Mouse (Mus musculus) stomach, embryonic 15.5 days (tissue): ENCODE data around the gene Slc4a1. TPM values are rescaled to one million over a fixed set of nuclear protein-coding genes. Genes with fewer than 3 reads are reported as not detected.

ENCODE experiments used
- ATAC-seq: fragments of 200-750 bp; cut with Nextera tagmentation; 2 replicates; pipeline ENCODE4 v1.8.0; 2017; ENCODE audit warnings: low read depth, moderate number of reproducible peaks, moderate TSS enrichment; ENCODE audit not compliant: insufficient read depth, low FRiP score
- H3K27ac ChIP-seq: fragments of 300-500 bp; sonication (generic); 2 replicates; pipeline ENCODE4 v1.5.1; 2015; ENCODE audit warnings: mild to moderate bottlenecking, inconsistent platforms
- H3K27me3 ChIP-seq: fragments of 300-500 bp; sonication (generic); replicated peaks from 2 replicates; pipeline ENCODE4 v1.6.1; 2015; ENCODE audit warnings: inconsistent platforms
- H3K36me3 ChIP-seq: fragments of 300-500 bp; sonication (generic); 2 replicates; pipeline ENCODE4 v1.6.1; 2015; ENCODE audit warnings: inconsistent platforms
- H3K4me1 ChIP-seq: fragments of 300-500 bp; sonication (generic); 2 replicates; pipeline ENCODE4 v1.6.1; 2015; ENCODE audit warnings: inconsistent platforms
- H3K4me2 ChIP-seq: fragments of 300-500 bp; sonication (generic); 2 replicates; pipeline ENCODE4 v1.6.1; 2015; ENCODE audit warnings: mild to moderate bottlenecking, inconsistent platforms
- H3K4me3 ChIP-seq: fragments of 300-500 bp; sonication (generic); replicated peaks from 2 replicates; pipeline ENCODE4 v1.5.1; 2015; ENCODE audit warnings: inconsistent platforms
- H3K9ac ChIP-seq: fragments of 300-500 bp; sonication (generic); 2 replicates; pipeline ENCODE4 v1.6.1; 2015; ENCODE audit warnings: inconsistent platforms
- H3K9me3 ChIP-seq: fragments of 300-500 bp; sonication (generic); 2 replicates; pipeline ENCODE4 v1.6.1; 2016; ENCODE audit warnings: inconsistent platforms
- whole genome bisulfite sequencing: fragments of 180-500 bp; shearing (Covaris S2); methylation state at CpG from one replicate; pipeline ENCODE4 v1.1.7; 2015; 5-methylcytosine and 5-hydroxymethylcytosine counted together
- polyA plus RNA-seq: library from polyadenylated mRNA; unstranded; fragments of >200 nt; fragmentation: Nextera tagmentation; extraction: Ambion mirVana; gene quantifications from 2 replicates; pipeline ENCODE4 v1.2.1, GENCODE M21; 2015

Slc4a1 gene
- polyA plus RNA-seq, 1 experiment from 2014 or later, result 68.8 TPM

DNA sequence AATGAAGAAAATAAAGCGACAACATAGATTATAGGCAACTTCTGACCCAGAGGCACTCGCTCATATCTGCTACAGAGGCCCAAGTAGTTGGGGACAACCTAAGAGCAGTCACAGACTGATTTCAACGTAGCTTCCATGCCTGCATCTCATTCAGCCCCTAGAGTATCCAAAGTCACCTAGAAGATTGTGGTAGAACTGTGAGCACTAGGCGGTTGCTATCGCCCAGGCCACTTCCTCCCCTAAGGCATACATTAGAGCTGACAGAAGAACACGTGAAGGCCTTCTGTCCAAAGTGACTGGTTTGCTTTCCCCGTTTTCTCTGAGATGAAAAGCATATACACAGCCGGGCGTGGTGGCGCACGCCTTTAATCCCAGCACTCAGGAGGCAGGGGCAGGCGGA lies 51.7 kb downstream of the Slc4a1 start:
- Histone ChIP-seq H3K4me1 (peaks cover 31% of the 10 kb centered on the region), H3K36me3 (peaks cover 21% of the 10 kb centered on the region), H3K4me3 (no peak overlapping the region), H3K27me3 (no peaks in the 10 kb centered on the region), H3K4me2 (no peak overlapping the region), H3K9me3 (no peaks in the 10 kb centered on the region), H3K27ac (no peak overlapping the region), H3K9ac (no peak overlapping the region)
- 81% methylated on average over 12 of the region's 12 CpGs for WGBS
- ATAC-seq, result no peak

DNA sequence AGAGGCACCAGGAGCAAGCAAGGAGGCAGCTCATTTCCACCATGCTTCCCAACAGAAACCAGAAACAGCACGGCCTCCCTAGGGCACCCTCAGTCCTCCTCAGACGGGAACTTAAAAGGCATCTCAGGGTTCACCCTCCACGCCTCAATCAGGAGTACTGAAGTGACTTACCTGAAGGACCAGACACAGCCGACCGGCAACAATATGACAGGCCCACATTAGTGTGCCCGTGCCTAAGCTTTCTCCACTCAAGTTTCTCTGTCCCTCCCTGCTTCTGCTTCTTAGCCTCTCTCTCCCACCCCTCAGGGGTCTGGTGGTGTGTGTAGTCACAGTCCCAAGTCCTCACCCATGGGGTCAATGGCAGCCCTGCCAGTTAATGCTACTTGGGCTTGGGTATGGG lies 53.4 kb downstream of the Slc4a1 start:
- Histone ChIP-seq H3K4me2 (no peak overlapping the region), H3K9ac (no peak overlapping the region), H3K9me3 (no peaks in the 10 kb centered on the region), H3K4me1 (peaks cover 36% of the 10 kb centered on the region), H3K4me3 (no peak overlapping the region), H3K36me3 (peaks cover 28% of the 10 kb centered on the region), H3K27ac (no peak overlapping the region), H3K27me3 (no peaks in the 10 kb centered on the region)
- ATAC-seq, result no peak
- 85% methylated on average over 6 of the region's 6 CpGs for WGBS

DNA sequence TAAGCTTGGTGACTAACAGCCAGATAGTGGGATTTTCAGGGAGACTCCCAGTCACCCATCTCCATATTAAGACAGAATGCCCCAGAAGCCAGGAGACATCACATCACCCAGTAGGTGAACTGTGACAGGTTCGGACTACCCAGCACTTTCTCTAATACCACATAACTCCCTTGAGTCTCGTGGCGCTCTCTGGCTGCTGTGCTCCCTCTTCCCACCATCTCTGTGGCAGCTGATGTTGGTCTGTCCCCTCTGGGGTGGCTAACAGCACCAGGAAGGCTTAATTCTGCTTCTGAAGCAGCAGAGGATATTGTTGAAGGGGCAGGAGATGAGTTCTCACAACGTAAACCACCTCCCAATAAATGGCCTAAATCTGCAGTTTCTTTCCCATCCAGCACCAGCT lies 54.0 kb downstream of the Slc4a1 start:
- ATAC-seq, result no peak
- WGBS, result 87% methylated on average over 4 of the region's 4 CpGs
- Histone ChIP-seq H3K4me1 (peaks cover 36% of the 10 kb centered on the region), H3K27me3 (no peaks in the 10 kb centered on the region), H3K9ac (no peak overlapping the region), H3K4me2 (no peak overlapping the region), H3K27ac (no peak overlapping the region), H3K4me3 (no peak overlapping the region), H3K9me3 (no peaks in the 10 kb centered on the region), H3K36me3 (peaks cover 34% of the 10 kb centered on the region)

DNA sequence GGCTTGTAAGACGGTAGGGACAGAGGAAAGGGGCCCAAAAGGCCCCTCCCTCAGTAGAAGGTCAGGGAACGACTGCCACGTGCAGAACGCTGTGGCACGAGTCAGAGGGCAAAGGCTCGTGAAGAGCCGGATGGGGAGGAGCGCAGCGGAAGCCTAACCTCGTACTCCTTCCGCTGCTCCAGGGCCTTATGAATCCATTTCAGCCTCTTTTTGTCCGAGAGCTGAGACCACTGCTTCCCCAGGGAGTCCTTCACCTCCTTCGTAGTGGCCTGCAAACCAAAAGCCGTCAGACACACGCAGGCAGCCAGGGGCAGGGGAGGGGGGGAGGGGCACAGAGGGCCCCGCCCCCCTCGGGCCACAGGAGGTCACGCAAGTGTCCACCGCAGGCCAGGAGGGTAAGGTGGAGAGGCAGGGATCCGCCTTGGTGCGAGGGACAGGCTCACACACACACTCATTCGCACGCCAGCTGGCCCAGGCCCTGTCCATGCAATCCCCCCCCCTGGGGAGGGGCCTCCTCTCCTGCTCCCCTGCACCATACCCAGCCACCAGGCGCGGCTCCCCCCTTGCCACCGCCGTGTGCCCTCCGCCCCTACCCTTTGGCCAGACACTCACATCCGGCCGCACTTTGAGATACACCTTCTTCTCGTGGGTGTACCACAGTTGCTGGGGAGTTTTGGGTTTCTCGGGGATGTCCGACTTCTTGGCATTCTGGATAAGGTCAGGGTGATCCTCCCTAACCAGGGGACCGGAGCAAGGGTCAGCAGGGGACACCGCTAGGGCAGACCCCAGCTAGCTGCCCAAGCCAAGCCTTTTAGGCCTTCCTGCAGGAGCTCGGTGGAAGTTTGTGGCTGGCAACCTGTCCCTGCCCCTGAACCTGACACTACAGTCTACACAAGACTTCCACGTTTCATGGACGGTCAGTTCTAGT lies 55.0 kb downstream of the Slc4a1 start:
- 45% methylated on average over 37 of the region's 38 CpGs for WGBS
- no peak overlapping the region for H3K27ac ChIP-seq

DNA sequence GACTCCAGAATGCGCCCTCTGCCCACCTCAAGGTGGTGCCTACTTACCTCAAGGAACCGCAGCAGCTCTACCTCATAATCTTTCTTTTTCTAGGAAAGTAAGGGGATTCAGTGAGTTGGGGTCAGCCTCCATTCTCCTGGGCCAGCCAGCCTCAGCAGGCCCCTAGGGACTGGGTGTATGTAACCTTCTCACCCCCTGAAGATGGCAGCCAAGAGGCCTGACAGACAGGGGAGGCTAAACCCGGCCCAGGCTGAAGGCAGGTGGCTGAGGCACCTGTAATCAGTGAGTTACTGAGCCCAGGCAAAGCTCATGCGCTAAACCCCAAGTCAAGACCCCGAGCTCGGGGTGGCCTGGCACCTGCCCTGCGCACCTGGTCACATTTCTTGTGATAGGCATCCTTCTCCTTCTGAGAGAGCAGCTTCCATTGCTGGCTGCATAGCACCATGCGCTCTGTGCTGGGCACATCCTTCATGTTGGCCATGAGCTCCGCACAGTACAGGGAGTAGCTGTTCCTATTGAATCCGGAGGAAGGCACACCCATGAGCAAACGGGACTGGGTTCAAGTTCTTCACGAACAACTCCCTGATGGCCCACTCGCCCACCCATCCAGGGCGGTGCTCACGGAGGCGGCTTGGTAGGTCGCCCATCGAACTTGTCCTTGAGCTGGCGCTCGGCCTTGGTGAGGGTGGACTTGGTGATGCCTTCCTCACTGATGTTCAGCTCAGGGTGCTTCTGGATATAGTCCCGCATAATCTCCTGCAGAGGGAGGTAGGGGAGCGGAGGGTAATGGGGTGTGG lies 56.0 kb downstream of the Slc4a1 start:
- H3K36me3 ChIP-seq, result peaks cover 45% of the 10 kb centered on the region
- peaks cover 28% of the 10 kb centered on the region for H3K4me1 ChIP-seq
- H3K9me3 ChIP-seq, result no peaks in the 10 kb centered on the region
- 0 out of 2 replicates have a peak overlapping the region, but pooled peaks have one; percentile 70 for H3K27ac ChIP-seq
- no peaks in the 10 kb centered on the region for H3K27me3 ChIP-seq
- no peak for ATAC-seq
- 0 out of 2 replicates have a peak overlapping the region, but pooled peaks have one; percentile 20 for H3K9ac ChIP-seq
- 84% methylated on average over 22 of the region's 22 CpGs for WGBS
- peak overlapping the region; percentile 72 for H3K4me2 ChIP-seq
- peak overlapping the region; percentile 44 for H3K4me3 ChIP-seq

More for the DNA sequence above, 55.0 kb downstream of the Slc4a1 start:
- no peak for ATAC-seq
- peaks cover 32% of the 10 kb centered on the region for H3K4me1 ChIP-seq
- H3K9me3 ChIP-seq, result no peaks in the 10 kb centered on the region
- H3K27me3 ChIP-seq, result no peaks in the 10 kb centered on the region
- peaks cover 43% of the 10 kb centered on the region for H3K36me3 ChIP-seq
- no peak overlapping the region for H3K9ac ChIP-seq
- H3K4me3 ChIP-seq, result 0 out of 2 replicates have a peak overlapping the region, but pooled peaks have one; percentile 7
- H3K4me2 ChIP-seq, result no peak overlapping the region; the same call in 1 of the 2 replicates

GRCm38 (mm10) chr11:102308979-102309378 lies 57.0 kb downstream of the Slc4a1 start:
- Histone ChIP-seq H3K36me3 (peaks cover 43% of the 10 kb centered on the region), H3K9ac (0 out of 2 replicates have a peak overlapping the region, but pooled peaks have one; percentile 20), H3K27me3 (no peaks in the 10 kb centered on the region), H3K9me3 (no peaks in the 10 kb centered on the region), H3K4me3 (peak overlapping the region; percentile 44), H3K4me1 (peaks cover 28% of the 10 kb centered on the region), H3K4me2 (peak overlapping the region; percentile 72), H3K27ac (peak overlapping the region; percentile 70)
- ATAC-seq, result peak; percentile 95
- WGBS, result under 1% methylated on average over 27 of the region's 27 CpGs

GRCm38 (mm10) chr11:102308104-102308503 lies 57.9 kb downstream of the Slc4a1 start:
- no peak for ATAC-seq
- Histone ChIP-seq H3K4me1 (peaks cover 28% of the 10 kb centered on the region), H3K4me3 (no peak overlapping the region), H3K4me2 (no peak overlapping the region), H3K9ac (no peak overlapping the region), H3K27ac (no peak overlapping the region), H3K9me3 (no peaks in the 10 kb centered on the region), H3K27me3 (no peaks in the 10 kb centered on the region), H3K36me3 (peaks cover 35% of the 10 kb centered on the region)
- WGBS, result 77% methylated on average over 9 of the region's 9 CpGs

DNA sequence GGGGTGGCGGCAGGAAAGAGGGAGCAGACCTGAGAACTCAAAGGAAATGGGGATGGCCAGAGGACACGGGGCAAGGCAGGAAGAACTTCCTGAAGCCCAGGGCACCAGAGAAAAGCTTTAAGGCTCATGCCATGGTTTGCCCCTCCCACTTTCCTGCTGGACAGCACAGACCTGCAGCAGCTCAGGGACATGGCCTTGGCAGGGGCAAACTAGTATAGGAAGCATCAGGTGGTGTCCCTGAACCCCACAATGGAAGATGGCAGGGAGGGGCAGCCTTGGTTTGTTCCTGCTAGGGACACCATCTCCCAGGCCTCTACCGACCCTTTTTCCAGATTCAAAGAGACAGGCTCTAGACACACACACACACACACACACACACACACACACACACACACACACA lies 60.6 kb downstream of the Slc4a1 start:
- Histone ChIP-seq H3K27me3 (no peaks in the 10 kb centered on the region), H3K27ac (no peak overlapping the region), H3K9me3 (no peaks in the 10 kb centered on the region), H3K4me3 (no peak overlapping the region), H3K36me3 (peaks cover 24% of the 10 kb centered on the region), H3K4me2 (no peak overlapping the region), H3K9ac (no peak overlapping the region), H3K4me1 (peaks cover 16% of the 10 kb centered on the region)
- 53% methylated on average over 3 of the region's 3 CpGs for WGBS
- ATAC-seq, result no peak

GRCm38 (mm10) chr11:102304141-102304540 lies 61.9 kb downstream of the Slc4a1 start:
- WGBS, result 52% methylated on average over 2 of the region's 2 CpGs
- Histone ChIP-seq H3K9me3 (no peaks in the 10 kb centered on the region), H3K27me3 (no peaks in the 10 kb centered on the region), H3K4me1 (peaks cover 4% of the 10 kb centered on the region), H3K4me3 (no peak overlapping the region), H3K4me2 (no peak overlapping the region), H3K9ac (no peak overlapping the region), H3K27ac (no peak overlapping the region), H3K36me3 (peaks cover 24% of the 10 kb centered on the region)
- ATAC-seq, result no peak

DNA sequence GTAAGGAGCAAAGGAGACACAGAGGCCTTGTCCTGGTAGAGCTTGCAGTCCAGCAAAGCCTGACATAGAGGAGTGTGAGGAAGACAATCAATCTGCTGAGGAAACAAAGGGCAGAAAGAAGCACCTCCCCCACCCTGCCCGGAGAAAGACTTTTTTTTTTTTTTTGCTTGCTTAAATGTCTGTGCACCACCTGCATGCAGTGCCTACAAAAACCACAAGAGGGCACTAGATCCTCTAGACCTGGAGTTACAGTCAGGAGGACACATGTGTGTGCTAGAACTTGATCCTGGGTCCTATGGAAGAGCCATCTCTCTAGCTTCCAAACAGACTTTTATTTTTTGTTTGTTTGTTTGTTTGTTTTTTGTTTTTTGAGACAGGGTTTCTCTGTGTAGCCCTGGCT lies 66.2 kb downstream of the Slc4a1 start:
- H3K4me3 ChIP-seq, result no peak overlapping the region
- no peaks in the 10 kb centered on the region for H3K9me3 ChIP-seq
- no peak for ATAC-seq
- no peak overlapping the region for H3K27ac ChIP-seq
- H3K27me3 ChIP-seq, result no peaks in the 10 kb centered on the region
- H3K9ac ChIP-seq, result no peak overlapping the region
- H3K4me2 ChIP-seq, result no peak overlapping the region
- peaks cover 12% of the 10 kb centered on the region; the same call in 1 of the 2 replicates for H3K4me1 ChIP-seq
- no peaks in the 10 kb centered on the region for H3K36me3 ChIP-seq
- WGBS, result 8% methylated on average over 1 of the region's 1 CpGs
